Mouse (Mus musculus): ENCODE measurements around the gene Cyb5r1.
"Not testable (repeated sequence)": the region's sequence is repeated elsewhere in the genome, so short reads cannot be mapped to it uniquely, and the experiment has no call there.

Gene Cyb5r1

DNA sequence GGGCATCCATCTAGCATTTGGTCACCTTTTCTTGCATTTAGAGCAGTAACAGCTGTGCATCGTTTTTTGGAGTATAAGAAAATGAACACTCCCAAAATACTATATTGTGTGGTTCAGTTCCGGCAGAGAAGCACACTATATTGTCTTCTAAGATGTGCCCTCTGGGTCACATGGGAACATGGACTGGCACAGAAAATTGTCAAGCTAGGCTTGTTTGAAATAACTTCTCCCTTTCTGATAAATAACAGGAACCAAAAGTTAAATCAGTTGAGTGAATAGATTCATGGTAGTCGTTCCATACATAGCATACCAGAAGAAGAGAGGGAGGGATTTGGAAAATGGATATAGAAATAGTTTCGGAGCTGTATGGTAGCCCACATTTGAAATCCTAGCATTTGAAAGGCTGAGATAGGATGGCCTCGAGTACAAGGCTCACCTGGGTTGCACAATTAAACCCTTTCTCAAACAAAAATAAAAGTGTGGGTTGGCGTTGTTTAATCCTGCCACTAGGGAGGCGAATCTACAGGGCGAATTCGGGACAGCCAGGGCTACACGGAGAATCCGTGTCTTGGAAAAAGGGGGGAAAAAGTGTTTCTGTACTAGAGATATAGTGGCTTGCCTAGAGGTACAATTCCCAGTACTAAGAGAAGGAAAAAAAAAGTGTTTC lies 9.3 kb downstream of the Cyb5r1 start:
- DNase-seq (ENCODE audit: low read depth, low spot score): no peak

DNA sequence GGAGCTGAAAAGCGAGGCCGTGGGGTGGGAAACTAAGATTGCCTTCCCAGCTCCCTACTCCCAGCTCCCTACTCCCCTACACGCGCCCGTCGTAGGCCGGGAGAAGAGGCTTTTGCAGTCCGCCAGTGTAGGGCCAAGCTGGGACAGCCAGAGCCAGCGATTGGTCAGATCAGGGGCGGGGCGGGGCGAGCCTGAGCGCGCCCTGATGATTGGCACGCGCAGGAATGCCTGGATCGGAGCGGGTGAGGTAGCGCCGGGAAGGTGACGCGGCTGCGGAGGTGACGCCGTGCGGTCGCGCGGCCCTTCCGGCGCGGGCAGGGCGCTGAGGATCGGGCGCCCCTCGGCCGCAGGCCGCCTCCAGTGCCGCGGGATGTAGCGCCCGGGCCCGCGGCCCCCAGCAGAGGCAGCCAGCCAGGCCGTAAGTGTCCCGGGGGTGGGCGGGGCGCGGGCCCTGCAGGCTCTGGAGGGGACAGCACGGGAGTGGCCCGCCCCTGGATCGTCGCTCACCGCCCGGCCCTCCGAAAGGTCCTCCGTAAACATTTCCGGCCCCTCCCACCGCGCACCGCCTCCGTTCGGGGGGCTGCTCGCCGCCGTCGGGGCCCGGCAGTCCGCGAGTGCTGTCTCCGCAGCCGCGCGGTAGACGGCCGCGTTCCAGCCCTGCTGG lies 9.9 kb downstream of the Cyb5r1 start, which contains the start of gene Adipor1:
Adipor1 (plus strand) TSS at position 211 of the 664 bp plus-strand sequence.
- peak; percentile 94 for DNase-seq (ENCODE audit: low read depth, low spot score)

DNA sequence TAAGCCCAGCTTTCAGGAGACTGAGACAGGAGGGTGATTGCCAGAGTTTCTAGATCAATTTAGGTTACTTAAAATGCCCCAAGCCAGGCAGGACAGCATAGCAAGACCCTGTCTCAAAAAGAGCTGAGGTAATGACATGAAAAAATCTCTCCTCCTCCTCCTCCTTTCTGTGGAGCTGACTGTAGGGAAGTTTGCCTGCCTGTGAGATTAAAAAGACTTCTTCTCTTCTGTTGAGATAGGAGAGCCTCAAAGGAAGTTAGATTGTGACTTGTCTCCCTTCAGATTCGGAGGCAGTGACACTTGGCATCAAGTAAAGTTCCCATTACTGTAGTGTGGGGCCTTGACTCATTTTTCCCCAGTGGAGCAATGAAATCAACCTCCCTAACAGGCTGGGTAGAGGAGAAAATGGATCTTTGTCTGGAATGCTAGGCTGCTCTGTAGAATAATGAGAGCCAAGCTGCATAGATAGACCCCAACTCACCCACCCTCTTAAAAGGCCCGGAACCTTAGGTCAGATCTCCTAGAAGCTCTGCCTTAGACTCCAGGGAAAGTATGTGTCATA lies 13.1 kb downstream of the Cyb5r1 start:
- DNase-seq (ENCODE audit: low read depth, low spot score): no peak

GRCm38 (mm10) chr1:134419176-134419575 lies 13.8 kb downstream of the Cyb5r1 start:
- no peak for DNase-seq (ENCODE audit: low read depth, low spot score)

GRCm38 (mm10) chr1:134419751-134420458 lies 14.5 kb downstream of the Cyb5r1 start:
- no peak for DNase-seq (ENCODE audit: low read depth, low spot score)

DNA sequence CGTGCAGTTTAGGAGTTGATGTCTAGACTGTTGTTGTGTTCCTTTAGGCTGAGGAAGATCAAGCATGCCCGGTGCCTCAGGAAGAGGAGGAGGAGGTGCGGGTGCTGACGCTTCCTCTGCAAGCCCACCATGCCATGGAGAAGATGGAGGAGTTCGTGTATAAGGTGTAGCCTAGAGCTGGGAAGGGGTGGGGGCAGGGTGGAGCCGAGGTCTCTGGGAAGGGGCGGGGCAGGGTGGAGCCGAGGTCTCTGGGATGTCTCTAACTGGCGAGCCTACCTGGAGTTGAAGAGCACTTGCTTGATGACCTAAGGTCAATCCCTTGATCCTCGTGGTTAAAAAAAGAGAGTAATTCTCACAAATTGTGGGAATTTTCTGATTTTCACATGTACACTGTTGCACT lies 18.6 kb downstream of the Cyb5r1 start:
- no peak for DNase-seq (ENCODE audit: low read depth, low spot score)

DNA sequence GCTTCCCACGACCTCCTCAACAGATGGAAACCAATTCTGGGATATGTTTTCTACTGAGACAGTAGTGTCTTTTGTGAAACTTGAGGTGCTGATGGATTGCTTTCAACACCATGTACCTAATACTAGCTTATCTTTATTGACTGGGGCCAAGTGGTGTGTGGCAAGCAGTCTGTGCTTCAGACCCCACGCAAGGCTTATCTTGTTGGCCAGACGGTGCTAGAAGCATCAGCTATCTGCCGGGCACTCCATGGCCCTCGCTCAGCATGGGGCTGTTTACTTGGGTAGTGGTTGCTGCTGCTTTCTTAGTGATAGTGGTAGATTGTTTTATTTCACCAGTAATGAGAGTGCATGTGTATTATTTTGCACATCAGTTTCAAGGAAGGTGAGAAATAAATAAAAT lies 20.9 kb downstream of the Cyb5r1 start:
- DNase-seq (ENCODE audit: low read depth, low spot score): no peak

DNA sequence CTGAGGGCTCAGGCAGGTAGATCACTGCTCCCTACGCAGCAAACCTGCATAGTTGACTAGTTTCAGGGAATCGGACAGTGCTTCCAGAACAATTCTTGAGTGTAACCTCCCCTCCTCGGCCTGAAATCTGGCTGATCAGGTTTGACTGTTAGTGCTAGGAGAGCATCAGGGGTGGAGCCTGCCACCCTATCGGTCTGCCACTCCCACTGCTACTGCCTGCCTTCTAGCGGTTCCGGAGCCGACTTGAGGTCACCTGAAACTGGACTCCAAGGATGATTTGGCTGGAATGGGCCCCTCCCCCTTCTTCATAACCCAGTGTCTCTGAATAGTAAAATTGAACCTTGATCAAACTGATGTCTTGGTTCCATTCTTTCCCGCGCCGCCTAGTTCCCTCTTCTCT lies 27.6 kb downstream of the Cyb5r1 start:
- DNase-seq (ENCODE audit: low read depth, low spot score): no peak

GRCm38 (mm10) chr1:134433473-134433872 lies 28.1 kb downstream of the Cyb5r1 start:
- no peak for DNase-seq (ENCODE audit: low read depth, low spot score)

GRCm38 (mm10) chr1:134435414-134435813 lies 30.1 kb downstream of the Cyb5r1 start:
- peak; percentile 21 for DNase-seq (ENCODE audit: low read depth, low spot score)

DNA sequence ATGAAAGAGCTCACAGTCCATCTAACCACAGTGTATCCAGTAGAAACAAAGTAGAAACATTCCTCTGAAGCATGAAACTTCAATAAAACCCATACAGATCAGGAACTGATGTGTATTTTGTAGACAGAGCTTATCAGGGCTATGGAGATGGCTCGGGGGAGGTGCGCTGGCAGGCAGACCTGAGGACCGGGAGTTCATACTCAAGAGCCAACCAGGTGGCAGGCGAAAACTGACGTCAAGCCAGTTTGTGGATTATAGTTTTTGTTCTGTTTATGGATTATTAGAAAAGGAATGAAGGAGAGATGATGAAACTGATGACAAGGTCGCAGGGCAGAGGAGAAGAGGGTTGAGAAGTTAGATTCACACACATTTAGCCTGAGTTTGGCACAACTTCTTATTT lies 35.1 kb downstream of the Cyb5r1 start:
- no peak for DNase-seq (ENCODE audit: low read depth, low spot score)

DNA sequence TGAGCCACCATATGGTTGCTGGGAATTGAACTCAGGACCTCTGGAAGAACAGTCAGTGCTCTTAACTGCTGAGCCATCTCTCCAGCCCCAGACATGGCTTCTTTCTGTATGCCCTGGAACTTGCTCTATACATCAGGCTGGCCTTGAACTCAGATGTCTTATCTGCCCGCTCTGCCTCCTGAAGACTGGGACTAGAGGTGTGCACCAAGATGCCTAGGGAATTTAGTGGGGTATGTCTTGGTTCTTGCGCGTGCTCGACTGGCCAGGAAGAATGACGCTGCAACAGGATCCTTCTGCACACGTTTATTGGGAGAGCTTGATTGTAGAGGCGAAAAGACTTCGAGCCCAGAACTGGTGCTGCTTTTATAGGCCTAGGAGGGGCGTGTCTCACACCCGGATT lies 36.4 kb downstream of the Cyb5r1 start:
- not testable (repeated sequence) for DNase-seq (ENCODE audit: low read depth, low spot score)

DNA sequence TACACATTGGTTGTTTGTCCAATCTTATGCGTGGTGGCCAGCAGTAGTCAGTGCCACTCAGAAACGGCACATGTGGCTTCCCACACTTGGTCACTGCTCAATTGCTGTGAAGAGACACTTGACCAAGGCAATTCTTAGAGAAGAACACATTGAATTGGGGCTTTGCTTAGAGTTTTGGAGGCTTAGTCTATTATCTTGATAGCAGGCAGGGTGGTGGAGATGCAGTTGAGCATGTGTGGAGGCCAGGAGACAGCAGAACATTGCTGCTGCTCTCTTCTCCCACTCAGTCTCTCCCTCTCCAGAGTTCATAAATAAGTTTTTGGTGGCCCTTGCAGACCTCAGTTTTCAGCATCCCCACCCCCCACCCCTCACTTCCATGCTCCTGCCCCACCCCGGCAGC lies 37.0 kb downstream of the Cyb5r1 start:
- no peak for DNase-seq (ENCODE audit: low read depth, low spot score)

GRCm38 (mm10) chr1:134443288-134443687 lies 37.9 kb downstream of the Cyb5r1 start:
- not testable (repeated sequence) for DNase-seq (ENCODE audit: low read depth, low spot score)

GRCm38 (mm10) chr1:134445418-134445817 lies 40.1 kb downstream of the Cyb5r1 start:
- DNase-seq (ENCODE audit: low read depth, low spot score): no peak

DNA sequence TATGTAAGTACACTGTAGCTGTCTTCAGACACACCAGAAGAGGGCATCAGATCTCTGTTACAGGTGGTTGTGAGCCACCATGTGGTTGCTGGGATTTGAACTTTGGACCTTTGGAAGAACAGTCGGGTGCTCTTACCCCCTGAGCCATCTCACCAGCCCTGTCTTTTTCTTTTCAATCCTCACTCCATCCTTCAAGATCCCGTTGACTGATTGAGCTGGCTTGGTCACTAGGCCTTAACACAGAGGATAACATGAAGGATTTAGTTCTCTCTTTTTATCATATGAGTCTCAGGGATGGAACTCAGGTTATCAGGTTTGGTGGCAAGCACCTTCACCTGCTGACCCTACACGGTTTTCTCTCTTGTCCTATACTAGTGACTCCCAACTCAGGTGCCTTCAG lies 43.2 kb downstream of the Cyb5r1 start:
- DNase-seq (ENCODE audit: low read depth, low spot score): not testable (repeated sequence)

DNA sequence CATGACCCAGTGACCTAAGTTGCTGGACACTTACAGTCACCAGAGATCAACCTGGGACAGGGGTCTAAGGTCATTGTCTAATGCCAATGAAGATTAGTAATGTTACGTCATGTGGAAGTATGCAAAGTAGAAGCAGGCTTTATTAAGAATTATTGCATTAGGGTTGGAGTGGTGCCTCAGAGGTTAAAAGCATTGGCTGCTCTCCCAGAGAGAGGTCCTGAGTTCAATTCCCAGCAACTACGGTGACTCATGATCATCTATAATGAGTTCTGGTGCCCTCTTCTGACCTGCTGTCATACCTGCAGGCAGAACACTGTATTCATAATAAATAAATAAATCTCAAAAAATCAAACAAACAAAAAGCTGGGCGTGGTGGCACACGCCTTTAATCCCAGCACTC lies 44.8 kb downstream of the Cyb5r1 start:
- no peak for DNase-seq (ENCODE audit: low read depth, low spot score)

- DNase-seq (ENCODE audit: low read depth, low spot score): peak; percentile 25
Observed at GRCm38 (mm10) chr1:134450986-134451385, 45.6 kb downstream of the Cyb5r1 start.

GRCm38 (mm10) chr1:134454904-134455824 lies 49.8 kb downstream of the Cyb5r1 start, which contains the start of gene Klhl12:
Gene Klhl12, plus strand, starts transcription at chr1:134455531.
- DNase-seq (ENCODE audit: low read depth, low spot score): peak; percentile 94

GRCm38 (mm10) chr1:134456060-134456459 lies 50.7 kb downstream of the Cyb5r1 start:
- DNase-seq (ENCODE audit: low read depth, low spot score): no peak

GRCm38 (mm10) chr1:134458139-134458727 lies 52.9 kb downstream of the Cyb5r1 start:
- DNase-seq (ENCODE audit: low read depth, low spot score): no peak
